ENCODE assay signal across 8 mouse cellular contexts in the genomic region with DNA sequence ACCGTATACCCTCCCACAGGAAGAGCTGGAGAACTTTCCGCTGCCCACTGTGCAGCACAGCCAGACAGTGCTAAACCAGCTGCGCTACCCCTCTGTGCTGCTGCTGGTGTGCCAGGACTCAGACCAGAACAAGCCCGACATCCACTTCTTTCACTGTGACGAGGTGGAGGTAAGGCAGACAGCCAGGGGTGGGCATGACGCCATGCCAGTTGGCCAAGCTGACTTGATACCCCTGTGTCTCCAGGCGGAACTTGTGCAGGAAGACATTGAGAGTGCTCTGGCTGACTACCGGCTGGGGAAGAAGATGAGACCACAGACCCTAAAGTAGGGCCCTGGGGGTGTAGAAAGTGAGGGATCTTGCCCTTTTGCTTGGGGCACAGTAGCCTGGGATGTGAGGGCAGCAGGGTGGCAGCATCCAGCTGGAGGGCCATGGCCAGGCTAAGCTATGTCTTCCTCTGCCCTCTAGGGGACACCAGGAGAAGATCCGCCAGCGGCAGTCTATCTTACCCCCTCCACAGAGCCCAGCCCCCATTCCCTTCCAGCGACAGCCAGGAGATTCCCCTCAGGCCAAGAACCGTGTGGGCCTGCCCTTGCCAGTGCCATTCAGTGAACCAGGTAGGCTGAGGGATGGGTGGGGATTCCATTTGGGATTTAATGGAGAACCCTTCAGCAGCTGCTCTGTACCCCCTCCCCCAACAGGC. TPM values are rescaled to one million over a fixed set of nuclear protein-coding genes. Genes with fewer than 3 reads are reported as not detected.
DNase-seq lines count a peak whose midpoint lies in the region; ATAC-seq and TF ChIP-seq lines count a peak whose summit lies in the region.

No protein-coding gene starts in this region.

- no peak overlapping the region for H3K4me2 ChIP-seq in heart, postnatal 0 days (ENCODE audit: low read depth, low read length)
- H3K4me2 ChIP-seq in hindbrain, embryonic 14.5 days (replicated peaks): no peak overlapping the region

- H3K9ac ChIP-seq in heart, postnatal 0 days (replicated peaks; ENCODE audit: low read depth, low read length): no peak overlapping the region
- H3K9ac ChIP-seq in hindbrain, embryonic 14.5 days: no peak overlapping the region

- H3K36me3 ChIP-seq in heart, postnatal 0 days (replicated peaks; ENCODE audit: control insufficient read depth, insufficient read depth, low read length): no peaks in the 10 kb centered on the region
- no peaks in the 10 kb centered on the region for H3K36me3 ChIP-seq in hindbrain, embryonic 14.5 days (replicated peaks; ENCODE audit: control insufficient read depth, insufficient read depth)

- 47% methylated on average over 12 of the region's 12 CpGs for WGBS in heart, postnatal 0 days
- 54% methylated on average over 12 of the region's 12 CpGs for WGBS in hindbrain, embryonic 14.5 days

- peak; percentile 20; the same call in 1 of the 2 replicates for TF ChIP-seq CTCF in heart, postnatal 0 days (IDR thresholded peaks at IDR 0.05; ENCODE audit: low read depth)

- no peaks in the 10 kb centered on the region for H3K9me3 ChIP-seq in heart, postnatal 0 days (replicated peaks; ENCODE audit: control insufficient read depth, low read length)
- no peaks in the 10 kb centered on the region for H3K9me3 ChIP-seq in hindbrain, embryonic 14.5 days (ENCODE audit: control insufficient read depth, low read length)

- no peak overlapping the region for H3K27ac ChIP-seq in heart, postnatal 0 days (ENCODE audit: low read depth)
- peak overlapping the region; percentile 20; the same call in 1 of the 2 replicates for H3K27ac ChIP-seq in hindbrain, embryonic 14.5 days

- ATAC-seq in heart, postnatal 0 days (ENCODE audit: insufficient read depth, low read depth): no peak
- ATAC-seq in hindbrain, embryonic 14.5 days (ENCODE audit: low FRiP score): no peak
- no peak for ATAC-seq in erythroid progenitor cell, adult 5-6 weeks (replicated peaks; ENCODE audit: low FRiP score, poor library complexity, severe bottlenecking)

- peaks cover 8% of the 10 kb centered on the region; the same call in 1 of the 2 replicates for H3K27me3 ChIP-seq in heart, postnatal 0 days (ENCODE audit: control insufficient read depth, insufficient read depth, low read length)
- H3K27me3 ChIP-seq in hindbrain, embryonic 14.5 days (ENCODE audit: control insufficient read depth, insufficient read depth, low read length): no peaks in the 10 kb centered on the region

- H3K4me1 ChIP-seq in heart, postnatal 0 days (ENCODE audit: control insufficient read depth, insufficient read depth): no peaks in the 10 kb centered on the region
- H3K4me1 ChIP-seq in hindbrain, embryonic 14.5 days (replicated peaks; ENCODE audit: control insufficient read depth, insufficient read depth, low read length): peaks cover 8% of the 10 kb centered on the region; the same call in 1 of the 2 replicates

- no peak for DNase-seq in heart, postnatal 0 days (ENCODE audit: low spot score)
- no peak for DNase-seq in heart, adult 11 months
- DNase-seq in right cerebral cortex, postnatal 10 days (ENCODE audit: low spot score in 2 of 2): peak; percentile 49
- no peak for DNase-seq in right cerebral cortex, postnatal 36 days (ENCODE audit: low spot score in 2 of 2)
- DNase-seq in hindbrain, embryonic 14.5 days (ENCODE audit: low spot score): no peak
- DNase-seq in retina, embryonic 14.5 days (ENCODE audit: low spot score): peak; percentile 56
- DNase-seq in right cerebral cortex, postnatal 4 days: no peak

- no peak for TF ChIP-seq EP300 in heart, postnatal 0 days (IDR thresholded peaks at IDR 0.05; ENCODE audit: low read depth)

- no peak overlapping the region for H3K4me3 ChIP-seq in heart, postnatal 0 days (ENCODE audit: low read depth, low read length)
- H3K4me3 ChIP-seq in hindbrain, embryonic 14.5 days (replicated peaks; ENCODE audit: low read length): no peak overlapping the region

RNA-seq across cellular contexts. Expression of gene Eps8l2, which starts 17.1 kb away (rescaled TPM):
- 2.7 and 8.9 TPM in 2 replicates for total RNA-seq in heart, postnatal 0 days (2014; rRNA removed; ENCODE audit: low replicate concordance)
- polyA plus RNA-seq in heart, postnatal 0 days (2015; fragmentation: Nextera tagmentation; extraction: Ambion mirVana): 0.67 and 0.69 TPM in 2 replicates
- polyA plus RNA-seq in hindbrain, embryonic 14.5 days (2014; fragmentation: Nextera tagmentation; extraction: Ambion mirVana): 0.98 and 1.2 TPM in 2 replicates
- total RNA-seq in erythroid progenitor cell, adult 5-6 weeks (2015; ENCODE audit: low replicate concordance): not detected in 2 replicates
- total RNA-seq in erythroid progenitor cell, adult 5-6 weeks (2017; ENCODE audit: low replicate concordance): 1.4 TPM in 1 of 2 replicates, not detected in the other

RNA-seq across cellular contexts. Expression of gene Tmem80, which starts 28.2 kb away (rescaled TPM):
- total RNA-seq in heart, postnatal 0 days (2014; rRNA removed; ENCODE audit: low replicate concordance): 23.6 and 33.0 TPM in 2 replicates
- polyA plus RNA-seq in heart, postnatal 0 days (2015; fragmentation: Nextera tagmentation; extraction: Ambion mirVana): 29.8 and 29.9 TPM in 2 replicates
- 24.7 and 32.6 TPM in 2 replicates for polyA plus RNA-seq in hindbrain, embryonic 14.5 days (2014; fragmentation: Nextera tagmentation; extraction: Ambion mirVana)
- total RNA-seq in erythroid progenitor cell, adult 5-6 weeks (2015; ENCODE audit: low replicate concordance): 13.4 and 26.7 TPM in 2 replicates
- 8.3 and 8.6 TPM in 2 replicates for total RNA-seq in erythroid progenitor cell, adult 5-6 weeks (2017; ENCODE audit: low replicate concordance)

RNA-seq across cellular contexts. Expression of gene Deaf1, which starts 28.3 kb away (rescaled TPM):
- 26.4 and 30.6 TPM in 2 replicates for total RNA-seq in heart, postnatal 0 days (2014; rRNA removed; ENCODE audit: low replicate concordance)
- polyA plus RNA-seq in heart, postnatal 0 days (2015; fragmentation: Nextera tagmentation; extraction: Ambion mirVana): 21.2 and 22.0 TPM in 2 replicates
- polyA plus RNA-seq in hindbrain, embryonic 14.5 days (2014; fragmentation: Nextera tagmentation; extraction: Ambion mirVana): 187 TPM in 2 replicates
- total RNA-seq in erythroid progenitor cell, adult 5-6 weeks (2015; ENCODE audit: low replicate concordance): 46.5 and 55.8 TPM in 2 replicates
- 26.2 and 40.8 TPM in 2 replicates for total RNA-seq in erythroid progenitor cell, adult 5-6 weeks (2017; ENCODE audit: low replicate concordance)

RNA-seq across cellular contexts. Expression of gene Taldo1, which starts 36.2 kb away (rescaled TPM):
- 151 and 173 TPM in 2 replicates for total RNA-seq in heart, postnatal 0 days (2014; rRNA removed; ENCODE audit: low replicate concordance)
- 225 and 238 TPM in 2 replicates for polyA plus RNA-seq in heart, postnatal 0 days (2015; fragmentation: Nextera tagmentation; extraction: Ambion mirVana)
- 271 and 278 TPM in 2 replicates for polyA plus RNA-seq in hindbrain, embryonic 14.5 days (2014; fragmentation: Nextera tagmentation; extraction: Ambion mirVana)
- total RNA-seq in erythroid progenitor cell, adult 5-6 weeks (2015; ENCODE audit: low replicate concordance): 108 and 138 TPM in 2 replicates
- 354 and 496 TPM in 2 replicates for total RNA-seq in erythroid progenitor cell, adult 5-6 weeks (2017; ENCODE audit: low replicate concordance)

RNA-seq across cellular contexts. Expression of gene Gatd1, which starts 58.2 kb away (rescaled TPM):
- 29.4 and 32.7 TPM in 2 replicates for total RNA-seq in heart, postnatal 0 days (2014; rRNA removed; ENCODE audit: low replicate concordance)
- 19.9 and 24.2 TPM in 2 replicates for polyA plus RNA-seq in heart, postnatal 0 days (2015; fragmentation: Nextera tagmentation; extraction: Ambion mirVana)
- polyA plus RNA-seq in hindbrain, embryonic 14.5 days (2014; fragmentation: Nextera tagmentation; extraction: Ambion mirVana): 36.9 and 43.4 TPM in 2 replicates
- total RNA-seq in erythroid progenitor cell, adult 5-6 weeks (2015; ENCODE audit: low replicate concordance): 3.4 and 14.4 TPM in 2 replicates
- 4.4 and 9.2 TPM in 2 replicates for total RNA-seq in erythroid progenitor cell, adult 5-6 weeks (2017; ENCODE audit: low replicate concordance)

Comparison
In these comparisons a context has a peak if more than half of its experiments do, and no peak if none do; other contexts are left out.
1. DNase-seq: peak in right cerebral cortex, postnatal 10 days (2 of 2) and retina, embryonic 14.5 days (single experiment); none in heart, postnatal 0 days (single experiment), heart, adult 11 months (single experiment), right cerebral cortex, postnatal 36 days (0 of 2), hindbrain, embryonic 14.5 days (single experiment) and right cerebral cortex, postnatal 4 days (single experiment).